Mouse (Mus musculus): Measurements from ENCODE around the gene Rhcg.
A peak's percentile ranks its signal among the peaks of the same experiment; 100 is the strongest.

The Rhcg gene

DNA sequence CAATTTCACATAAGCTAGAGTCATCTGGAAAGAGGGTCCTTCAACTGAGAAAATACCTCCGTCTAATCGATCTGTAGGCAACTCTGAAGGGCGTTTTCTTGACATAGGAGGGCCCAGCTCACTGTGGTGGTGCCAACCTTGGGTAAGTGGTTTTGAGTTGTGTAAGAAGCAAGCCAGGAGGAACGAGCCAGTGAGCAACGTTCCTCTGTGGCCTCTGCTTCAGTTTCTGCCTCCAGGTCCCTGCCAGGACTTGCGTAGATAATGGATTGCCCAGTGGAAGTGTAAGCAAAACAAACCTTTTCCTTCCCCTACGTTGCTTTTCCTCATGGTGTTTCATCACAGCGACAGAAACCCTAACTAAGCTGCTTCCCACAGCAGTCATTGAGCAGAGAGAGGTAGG is 15.5 kb downstream of the Rhcg start:
- no peak for DNase-seq (ENCODE audit: low read depth, low spot score)

GRCm38 (mm10) chr7:79600122-79600521 is 17.3 kb downstream of the Rhcg start:
- DNase-seq (ENCODE audit: low read depth, low spot score) = no peak

- DNase-seq (ENCODE audit: low read depth, low spot score) = peak; percentile 12
These were observed 22.6 kb downstream of the Rhcg start for GRCm38 (mm10) chr7:79594854-79595253.

DNA sequence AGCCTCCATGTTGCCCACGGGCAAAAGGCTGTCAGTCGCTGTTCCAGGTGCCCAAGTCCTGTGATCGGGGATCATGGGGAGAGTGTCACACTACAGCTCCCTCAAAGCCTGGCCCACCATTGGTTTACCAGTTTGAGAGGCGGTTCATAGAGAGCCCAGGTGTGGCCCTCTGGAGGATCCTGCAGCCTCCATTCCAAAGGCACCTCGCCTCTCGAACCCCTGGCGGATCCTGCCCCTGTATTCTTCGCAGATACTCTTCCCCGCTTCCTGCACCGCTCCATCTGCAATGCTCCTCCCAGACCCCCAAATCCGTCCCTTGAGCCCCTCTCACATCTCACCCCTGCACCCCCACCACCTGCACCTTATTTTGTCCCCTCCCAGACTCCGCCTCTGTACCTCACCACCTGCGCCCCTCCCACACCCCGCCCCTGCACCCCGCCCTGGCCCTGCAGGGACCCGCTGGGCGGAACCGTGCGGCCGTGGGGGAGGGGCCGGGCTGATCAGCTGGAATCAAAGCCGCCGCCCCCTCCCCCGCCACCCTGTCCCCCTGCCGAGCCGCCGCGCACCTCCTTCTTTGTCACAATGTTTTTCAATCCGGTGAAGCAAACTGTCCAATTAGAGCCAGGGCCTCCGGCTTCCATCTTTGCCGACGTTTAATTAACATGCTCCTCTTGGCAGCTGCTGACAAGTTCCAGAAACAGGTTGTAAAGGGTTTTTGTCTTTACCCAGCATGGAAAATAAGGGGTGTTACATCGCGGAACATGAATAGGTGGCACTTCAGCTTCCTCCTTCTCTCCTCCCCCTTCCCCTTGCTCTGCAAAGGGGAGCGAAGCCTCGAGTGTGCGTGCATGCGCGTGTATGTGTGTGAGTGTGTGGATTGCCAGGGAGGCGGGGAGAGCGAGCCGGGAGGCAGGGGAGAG is 25.4 kb downstream of the Rhcg start:
- DNase-seq (ENCODE audit: low read depth, low spot score) = no peak

DNA sequence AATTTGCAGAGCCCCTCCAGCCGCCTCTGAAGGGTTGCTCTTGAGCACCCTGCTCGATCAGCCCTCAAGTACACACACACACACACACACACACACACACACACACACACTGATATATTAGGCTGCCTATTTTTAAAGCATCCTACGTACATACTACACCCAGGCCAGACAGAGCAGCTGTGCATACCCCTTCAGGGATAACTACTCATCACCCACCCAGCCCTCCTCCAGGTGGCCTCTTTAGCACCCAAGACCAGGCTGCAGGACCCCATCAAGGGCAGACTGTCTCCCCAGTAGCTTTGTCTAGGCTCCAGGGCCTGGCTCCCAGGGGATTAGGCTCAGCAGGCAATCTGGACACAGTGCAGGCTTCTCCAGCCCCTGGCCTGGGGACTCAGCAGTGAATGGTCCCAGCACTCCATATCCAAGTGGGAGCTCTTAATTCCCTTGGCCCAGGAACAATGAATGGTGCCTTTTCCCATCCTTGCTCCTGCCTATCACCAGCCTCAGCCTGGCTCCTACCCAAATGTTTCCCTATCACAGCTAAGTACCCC is 26.8 kb downstream of the Rhcg start:
- no peak for DNase-seq (ENCODE audit: low read depth, low spot score)

- DNase-seq (ENCODE audit: low read depth, low spot score) = no peak
These were observed 27.5 kb downstream of the Rhcg start for GRCm38 (mm10) chr7:79589763-79590559.

- DNase-seq (ENCODE audit: low read depth, low spot score) = no peak
These were observed 29.2 kb downstream of the Rhcg start for GRCm38 (mm10) chr7:79588284-79588683.

DNA sequence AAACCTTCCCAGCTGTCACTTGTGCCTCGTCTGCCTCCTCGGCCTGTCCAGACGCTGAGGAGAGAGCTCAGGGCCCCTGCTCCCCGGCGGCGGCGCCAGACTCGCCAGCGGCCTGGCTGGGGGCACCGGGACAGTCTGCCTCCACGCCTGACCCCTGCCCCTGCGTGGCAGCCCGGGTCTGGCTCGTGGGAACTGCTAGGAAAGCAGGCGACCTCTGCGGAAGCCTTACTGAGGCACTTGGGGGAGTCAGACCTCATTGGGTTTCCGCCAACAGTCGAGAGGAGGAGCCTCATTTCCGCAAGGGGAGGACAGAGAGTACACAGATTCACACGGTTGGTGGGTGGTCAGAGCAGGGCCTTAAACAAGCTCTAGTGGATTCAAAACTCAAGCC is 38.6 kb downstream of the Rhcg start:
- DNase-seq (ENCODE audit: low read depth, low spot score) = no peak

DNA sequence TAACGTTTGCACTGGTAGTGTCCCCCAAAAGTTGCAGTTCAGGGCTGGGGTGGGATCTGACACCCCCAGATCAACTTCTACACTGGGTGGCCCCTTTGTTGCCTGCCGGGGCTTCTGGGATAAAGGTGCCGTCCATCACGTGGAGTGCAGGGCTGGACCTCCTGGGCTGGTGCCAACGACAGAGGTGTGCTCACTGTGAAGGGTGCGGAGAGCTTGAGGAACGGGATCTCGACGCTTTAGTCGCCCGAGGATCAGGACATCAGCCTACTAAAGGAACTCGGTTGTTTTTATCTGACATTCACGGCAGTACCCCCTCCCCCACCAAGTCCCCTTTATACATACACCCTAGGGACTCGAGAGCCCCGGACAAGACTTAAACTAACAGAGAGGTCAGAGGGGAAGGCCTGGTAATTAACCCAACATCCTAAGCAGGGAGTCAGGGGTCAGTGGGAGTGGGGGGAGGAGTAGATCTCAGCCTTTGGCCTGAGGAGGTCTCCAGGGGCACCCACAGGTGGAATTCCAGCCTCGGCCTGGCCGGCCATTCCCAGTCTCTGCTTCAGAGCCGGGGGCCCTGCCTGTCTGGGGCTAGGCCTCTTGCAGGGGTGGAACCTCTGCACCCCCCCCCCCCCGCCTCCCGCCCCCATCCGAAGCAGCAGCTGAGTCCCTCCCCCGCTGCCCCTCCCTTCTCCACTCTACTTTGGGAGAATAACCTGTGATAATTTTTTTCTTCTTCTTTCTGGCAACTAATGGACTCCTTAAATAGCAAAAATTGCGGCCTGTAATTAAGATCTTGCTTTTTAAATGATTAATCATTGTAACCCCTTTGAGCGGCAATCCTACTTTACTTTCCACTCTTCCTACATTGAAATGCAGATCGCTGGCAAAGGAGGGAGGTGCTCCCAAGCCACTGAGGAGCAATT is 39.3 kb downstream of the Rhcg start:
- DNase-seq (ENCODE audit: low read depth, low spot score) = no peak

DNA sequence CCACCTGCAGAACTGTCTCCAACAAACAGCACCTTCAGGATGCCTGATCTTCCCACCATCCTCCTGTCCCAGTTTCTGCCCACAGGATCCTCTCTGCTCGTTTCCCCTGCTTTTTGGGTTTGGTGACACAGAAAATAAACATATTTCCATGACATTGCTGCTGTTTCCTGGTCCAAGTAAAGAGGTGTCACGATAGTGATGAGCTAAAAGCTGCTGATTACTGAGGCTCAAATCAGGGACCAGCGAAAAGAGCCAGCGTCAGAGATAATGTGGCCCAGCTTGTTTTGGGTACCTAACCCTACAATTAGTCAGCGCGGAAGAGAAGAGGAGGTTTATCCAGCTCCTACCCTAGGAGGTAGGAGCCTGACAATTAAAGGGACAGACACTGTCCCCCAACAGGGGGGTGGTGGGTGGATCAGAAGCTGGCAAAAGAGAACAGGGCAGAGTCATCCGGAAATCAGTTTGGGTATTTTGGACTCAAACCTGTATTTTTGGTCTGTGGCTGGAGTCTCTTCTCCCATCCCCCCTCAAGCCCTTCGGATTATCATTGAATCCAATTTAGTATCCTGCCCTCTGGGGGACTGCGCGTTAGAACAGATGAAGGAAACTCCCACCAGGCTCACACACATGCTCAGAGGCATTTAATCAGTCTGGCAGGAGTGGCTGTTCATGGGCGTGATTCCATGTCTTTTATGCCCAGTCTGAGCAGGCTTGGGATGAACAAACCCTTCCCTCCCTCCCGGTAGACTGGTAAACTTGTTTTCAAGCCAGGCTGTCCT is 40.2 kb downstream of the Rhcg start:
- no peak for DNase-seq (ENCODE audit: low read depth, low spot score)

DNA sequence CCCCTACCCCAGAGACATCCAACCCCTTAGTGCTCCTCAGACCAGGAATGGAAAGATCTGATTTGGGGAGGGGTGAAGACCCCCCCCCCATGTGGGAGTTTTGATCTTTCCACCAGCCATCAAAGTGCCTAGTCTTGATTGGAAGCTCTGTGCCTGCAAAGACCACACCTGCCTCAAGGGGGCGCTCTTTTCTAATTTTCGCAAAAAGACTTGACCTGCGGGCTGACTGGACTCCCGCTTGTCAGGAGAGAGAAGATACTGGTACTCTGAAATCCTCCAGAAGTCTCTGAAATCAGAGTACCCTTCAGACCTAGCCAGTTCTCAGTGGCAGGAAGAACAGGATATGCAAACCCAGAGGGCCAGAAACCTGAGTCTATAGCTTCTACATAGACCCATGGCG is 40.8 kb downstream of the Rhcg start:
- peak; percentile 13 for DNase-seq (ENCODE audit: low read depth, low spot score)

- no peak for DNase-seq (ENCODE audit: low read depth, low spot score)
These were observed 45.2 kb downstream of the Rhcg start for GRCm38 (mm10) chr7:79572191-79572818.

GRCm38 (mm10) chr7:79568937-79569535 is 48.4 kb downstream of the Rhcg start:
- DNase-seq (ENCODE audit: low read depth, low spot score) = no peak

- DNase-seq (ENCODE audit: low read depth, low spot score) = no peak
These were observed 49.2 kb downstream of the Rhcg start for GRCm38 (mm10) chr7:79568212-79568611.

GRCm38 (mm10) chr7:79563675-79564074 is 53.8 kb downstream of the Rhcg start:
- no peak for DNase-seq (ENCODE audit: low read depth, low spot score)

- DNase-seq (ENCODE audit: low read depth, low spot score) = no peak
These were observed 55.1 kb downstream of the Rhcg start for GRCm38 (mm10) chr7:79562385-79562784.

- DNase-seq (ENCODE audit: low read depth, low spot score) = no peak
These were observed 58.8 kb downstream of the Rhcg start for GRCm38 (mm10) chr7:79558698-79559097.

GRCm38 (mm10) chr7:79557728-79558221 is 59.7 kb downstream of the Rhcg start:
- no peak for DNase-seq (ENCODE audit: low read depth, low spot score)

GRCm38 (mm10) chr7:79555368-79556034 is 62.0 kb downstream of the Rhcg start:
- DNase-seq (ENCODE audit: low read depth, low spot score) = no peak

Measured in c-Kit-negative CD71-positive TER-119-positive erythroid progenitor cells, embryonic 14.5 days (primary cell).